Mouse (Mus musculus): Measurements from ENCODE around the gene Tmem274.
A peak's percentile ranks its signal among the peaks of the same experiment; 100 is the strongest.

GRCm38 (mm10) chr4:149485825-149486206, 8.6 kb downstream of the Tmem274 start:
- peak; percentile 9; the same call in 1 of the 2 replicates for TF ChIP-seq CTCF (IDR thresholded peaks at IDR 0.05; ENCODE audit: extremely low read depth, insufficient read length, insufficient replicate concordance, low read depth, low read length)
- TF ChIP-seq POLR2A (IDR thresholded peaks at IDR 0.05; ENCODE audit: low read depth, low read length) = no peak

Data from small intestine, adult 2 months (tissue).